Mouse (Mus musculus) forebrain, embryonic 10.5 days (tissue): Measurements from ENCODE around the gene Dync2li1. TPM values are rescaled to one million over a fixed set of nuclear protein-coding genes. Genes with fewer than 3 reads are reported as not detected.
A peak's percentile ranks its signal among the peaks of the same experiment; 100 is the strongest.

Source experiments
- DNase-seq: peaks from one replicate; pipeline ENCODE4 v3.0.0-alpha.2; 2017; ENCODE audit warnings: low spot score; ENCODE audit errors: extremely low spot score
- H3K27ac ChIP-seq: fragments of 300-500 bp; sonication (generic); 2 replicates; pipeline ENCODE4 v1.5.1; 2016; ENCODE audit warnings: mild to moderate bottlenecking
- H3K27me3 ChIP-seq: fragments of 300-500 bp; sonication (generic); 2 replicates; pipeline ENCODE4 v1.6.1; 2016; ENCODE audit warnings: mild to moderate bottlenecking; ENCODE audit not compliant: poor library complexity, severe bottlenecking
- H3K36me3 ChIP-seq: fragments of 300-500 bp; sonication (generic); replicated peaks from 2 replicates; pipeline ENCODE4 v1.6.1; 2016; ENCODE audit warnings: mild to moderate bottlenecking, moderate library complexity
- H3K4me1 ChIP-seq: fragments of 300-500 bp; sonication (generic); 2 replicates; pipeline ENCODE4 v1.6.1; 2016
- H3K4me3 ChIP-seq: fragments of 300-500 bp; sonication (generic); 2 replicates; pipeline ENCODE4 v1.5.1; 2016; ENCODE audit warnings: mild to moderate bottlenecking, moderate library complexity
- H3K9me3 ChIP-seq: fragments of 300-500 bp; sonication (generic); 2 replicates; pipeline ENCODE4 v1.6.1; 2016; ENCODE audit warnings: mild to moderate bottlenecking, moderate library complexity
- WGBS: fragments of 180-500 bp; shearing (Covaris S2); methylation state at CpG from one replicate; pipeline ENCODE4 v1.1.7; 2016; 5-methylcytosine and 5-hydroxymethylcytosine counted together
- polyA plus RNA-seq: library from polyadenylated mRNA; unstranded; fragments of >200 nt; fragmentation: Nextera tagmentation; extraction: Ambion mirVana; gene quantifications from 2 replicates; pipeline ENCODE4 v1.2.1, GENCODE M21; 2016

The Dync2li1 gene
- polyA plus RNA-seq, 1 experiment from 2014 or later = 36.0 TPM

GRCm38 (mm10) chr17:84677595-84677994, 51.3 kb downstream of the Dync2li1 start:
- DNase-seq = no peak
- H3K4me3 ChIP-seq = no peak overlapping the region
- H3K36me3 ChIP-seq = no peaks in the 10 kb centered on the region
- H3K9me3 ChIP-seq = no peaks in the 10 kb centered on the region
- peaks cover 22% of the 10 kb centered on the region for H3K27me3 ChIP-seq
- H3K4me1 ChIP-seq = peaks cover 47% of the 10 kb centered on the region
- H3K27ac ChIP-seq = no peak overlapping the region
- 94% methylated on average over 11 of the region's 11 CpGs for WGBS

- Histone ChIP-seq H3K4me1 (peaks cover 29% of the 10 kb centered on the region), H3K36me3 (no peaks in the 10 kb centered on the region), H3K9me3 (no peaks in the 10 kb centered on the region), H3K4me3 (no peak overlapping the region), H3K27ac (no peak overlapping the region), H3K27me3 (peaks cover 10% of the 10 kb centered on the region)
- 92% methylated on average over 3 of the region's 3 CpGs for WGBS
- DNase-seq = no peak
These were observed 55.4 kb downstream of the Dync2li1 start for GRCm38 (mm10) chr17:84681670-84682069.

GRCm38 (mm10) chr17:84682734-84683717, 56.7 kb downstream of the Dync2li1 start, which contains the start of gene Abcg5:
Abcg5 (minus strand) TSS chr17:84683011.
- Histone ChIP-seq H3K27ac (0 out of 2 replicates have a peak within 1 kb of the TSS, but pooled peaks have one; percentile 53), H3K36me3 (no peaks in the 10 kb centered on the region), H3K9me3 (no peaks in the 10 kb centered on the region), H3K27me3 (peaks cover 5% of the 10 kb centered on the region), H3K4me3 (no peak within 1 kb of the TSS), H3K4me1 (peaks cover 29% of the 10 kb centered on the region)
- no peak for DNase-seq
- WGBS = 82% methylated on average over 18 of the region's 18 CpGs

- no peaks in the 10 kb centered on the region for H3K36me3 ChIP-seq
- no peaks in the 10 kb centered on the region for H3K9me3 ChIP-seq
- no peak overlapping the region for H3K27ac ChIP-seq
- H3K4me3 ChIP-seq = no peak overlapping the region
- H3K4me1 ChIP-seq = peaks cover 29% of the 10 kb centered on the region
- WGBS = 61% methylated on average over 6 of the region's 6 CpGs
- no peak for DNase-seq
- peaks cover 5% of the 10 kb centered on the region for H3K27me3 ChIP-seq
These were observed 58.0 kb downstream of the Dync2li1 start for GRCm38 (mm10) chr17:84684284-84684683.

- Histone ChIP-seq H3K9me3 (no peaks in the 10 kb centered on the region), H3K27me3 (peaks cover 5% of the 10 kb centered on the region), H3K4me1 (peaks cover 32% of the 10 kb centered on the region), H3K4me3 (no peak overlapping the region), H3K27ac (no peak overlapping the region), H3K36me3 (no peaks in the 10 kb centered on the region)
- WGBS = 86% methylated on average over 4 of the region's 4 CpGs
- DNase-seq = no peak
These were observed 59.0 kb downstream of the Dync2li1 start for GRCm38 (mm10) chr17:84685286-84685685.

- no peak overlapping the region for H3K4me3 ChIP-seq
- DNase-seq = no peak
- no peaks in the 10 kb centered on the region for H3K36me3 ChIP-seq
- 75% methylated on average over 5 of the region's 5 CpGs for WGBS
- no peaks in the 10 kb centered on the region for H3K9me3 ChIP-seq
- no peak overlapping the region for H3K27ac ChIP-seq
- peaks cover 33% of the 10 kb centered on the region for H3K4me1 ChIP-seq
- no peaks in the 10 kb centered on the region for H3K27me3 ChIP-seq
These were observed 61.7 kb downstream of the Dync2li1 start for GRCm38 (mm10) chr17:84687994-84688393.

- no peaks in the 10 kb centered on the region for H3K36me3 ChIP-seq
- no peaks in the 10 kb centered on the region for H3K9me3 ChIP-seq
- 93% methylated on average over 11 of the region's 11 CpGs for WGBS
- peaks cover 32% of the 10 kb centered on the region for H3K4me1 ChIP-seq
- H3K4me3 ChIP-seq = no peak overlapping the region
- DNase-seq = no peak
- H3K27ac ChIP-seq = no peak overlapping the region
- H3K27me3 ChIP-seq = no peaks in the 10 kb centered on the region
These were observed 62.5 kb downstream of the Dync2li1 start for GRCm38 (mm10) chr17:84688834-84689233.

GRCm38 (mm10) chr17:84689316-84689715, 63.0 kb downstream of the Dync2li1 start:
- Histone ChIP-seq H3K36me3 (no peaks in the 10 kb centered on the region), H3K4me3 (no peak overlapping the region), H3K9me3 (no peaks in the 10 kb centered on the region), H3K4me1 (peaks cover 32% of the 10 kb centered on the region), H3K27me3 (no peaks in the 10 kb centered on the region), H3K27ac (no peak overlapping the region)
- WGBS = 90% methylated on average over 5 of the region's 5 CpGs
- no peak for DNase-seq

- WGBS = 84% methylated on average over 5 of the region's 5 CpGs
- Histone ChIP-seq H3K4me1 (peaks cover 27% of the 10 kb centered on the region), H3K4me3 (no peak overlapping the region), H3K36me3 (no peaks in the 10 kb centered on the region), H3K9me3 (no peaks in the 10 kb centered on the region), H3K27me3 (no peaks in the 10 kb centered on the region), H3K27ac (no peak overlapping the region)
- no peak for DNase-seq
These were observed 63.8 kb downstream of the Dync2li1 start for GRCm38 (mm10) chr17:84690111-84690510.

- Histone ChIP-seq H3K9me3 (no peaks in the 10 kb centered on the region), H3K4me3 (no peak overlapping the region), H3K27me3 (no peaks in the 10 kb centered on the region), H3K27ac (no peak overlapping the region), H3K4me1 (peaks cover 30% of the 10 kb centered on the region), H3K36me3 (no peaks in the 10 kb centered on the region)
- WGBS = 92% methylated on average over 2 of the region's 2 CpGs
- no peak for DNase-seq
These were observed 67.4 kb downstream of the Dync2li1 start for GRCm38 (mm10) chr17:84693741-84694140.

GRCm38 (mm10) chr17:84696537-84696936, 70.2 kb downstream of the Dync2li1 start:
- Histone ChIP-seq H3K4me3 (no peak overlapping the region), H3K27ac (no peak overlapping the region), H3K9me3 (no peaks in the 10 kb centered on the region), H3K27me3 (no peaks in the 10 kb centered on the region), H3K4me1 (peaks cover 28% of the 10 kb centered on the region), H3K36me3 (no peaks in the 10 kb centered on the region)
- 76% methylated on average over 6 of the region's 6 CpGs for WGBS
- DNase-seq = no peak

GRCm38 (mm10) chr17:84698727-84699126, 72.4 kb downstream of the Dync2li1 start:
- no peaks in the 10 kb centered on the region for H3K9me3 ChIP-seq
- no peak overlapping the region for H3K27ac ChIP-seq
- H3K36me3 ChIP-seq = 0 out of 2 replicates have a peak, but pooled peaks cover 2% of the 10 kb centered on the region
- peaks cover 35% of the 10 kb centered on the region for H3K4me1 ChIP-seq
- no peaks in the 10 kb centered on the region for H3K27me3 ChIP-seq
- 36% methylated on average over 5 of the region's 5 CpGs for WGBS
- H3K4me3 ChIP-seq = no peak overlapping the region
- peak; percentile 60 for DNase-seq
